Mouse (Mus musculus) liver, embryonic 14.5 days (tissue): ENCODE data around the gene Lgals9. TPM values are rescaled to one million over a fixed set of nuclear protein-coding genes. Genes with fewer than 3 reads are reported as not detected.

ENCODE experiments used
- ATAC-seq: fragments of 200-750 bp; cut with Nextera tagmentation; 2 replicates; pipeline ENCODE4 v1.8.0; 2017; ENCODE audit warnings: moderate number of reproducible peaks, mild to moderate bottlenecking, moderate library complexity; ENCODE audit not compliant: insufficient read depth
- DNase-seq, 3 experiments: peaks; one replicate each; pipeline ENCODE4 v3.0.0-alpha.2; 2012 to 2013; ENCODE audit warnings: low read depth in 3 of 3, low spot score in 3 of 3
- H3K27ac ChIP-seq: fragments of 300-500 bp; sonication (generic); 2 replicates; pipeline ENCODE4 v1.5.1; 2014; ENCODE audit warnings: moderate library complexity, mild to moderate bottlenecking, control low read depth, inconsistent platforms
- H3K27me3 ChIP-seq: fragments of 300-500 bp; sonication (generic); 2 replicates; pipeline ENCODE4 v1.6.1; 2014; ENCODE audit warnings: mild to moderate bottlenecking, low read length, moderate library complexity; ENCODE audit not compliant: control insufficient read depth, insufficient read depth
- H3K36me3 ChIP-seq: fragments of 300-500 bp; sonication (generic); replicated peaks from 2 replicates; pipeline ENCODE4 v1.6.1; 2014; ENCODE audit warnings: low read depth; ENCODE audit not compliant: control insufficient read depth, insufficient read depth
- H3K4me1 ChIP-seq, 2 experiments: fragments of 200-500 bp in 1 of 2; fragments of 300-500 bp in 1 of 2; sonication (generic) in 1 of 2; replicated peaks; 2 replicates each; pipeline ENCODE4 v1.6.1; 2012 to 2014; ENCODE audit warnings: antibody characterized with exemption in 1 of 2, inconsistent platforms in 1 of 2, low read length in 1 of 2; ENCODE audit not compliant: control insufficient read depth in 2 of 2, insufficient read depth in 2 of 2
- H3K4me2 ChIP-seq: fragments of 300-500 bp; sonication (generic); 2 replicates; pipeline ENCODE4 v1.6.1; 2014; ENCODE audit warnings: low read depth, mild to moderate bottlenecking, control low read depth, moderate library complexity
- H3K4me3 ChIP-seq, 2 experiments: fragments of 200-500 bp in 1 of 2; fragments of 300-500 bp in 1 of 2; sonication (generic) in 1 of 2; 2 replicates each; pipeline ENCODE4 v1.5.1; 2012 to 2014; ENCODE audit warnings: low read depth in 2 of 2, low read length in 2 of 2, mild to moderate bottlenecking in 2 of 2, control low read depth in 1 of 2, inconsistent platforms in 1 of 2, moderate library complexity in 1 of 2; ENCODE audit not compliant: insufficient read depth in 1 of 2
- H3K9ac ChIP-seq: fragments of 300-500 bp; sonication (generic); replicated peaks from 2 replicates; pipeline ENCODE4 v1.6.1; 2014; ENCODE audit warnings: mild to moderate bottlenecking, control low read depth, moderate library complexity
- H3K9me3 ChIP-seq: fragments of 300-500 bp; sonication (generic); 2 replicates; pipeline ENCODE4 v1.6.1; 2016; ENCODE audit warnings: low read length, mixed read lengths; ENCODE audit not compliant: control insufficient read depth
- CTCF ChIP-seq: IDR thresholded peaks from 2 replicates; pipeline ENCODE4 v1.5.1; 2016; ENCODE audit warnings: antibody characterized with exemption, low read depth, control low read depth
- EP300 ChIP-seq: IDR thresholded peaks from 2 replicates; pipeline ENCODE4 v1.6.1; 2016; ENCODE audit warnings: antibody characterized with exemption, low read depth
- WGBS: fragments of 180-500 bp; shearing (Covaris S2); extraction: QIAGEN DNeasy Blood & Tissue Kit; methylation state at CpG from one replicate; pipeline ENCODE4 v1.1.7; 2014; ENCODE audit not compliant: insufficient replicate concordance; 5-methylcytosine and 5-hydroxymethylcytosine counted together
- polyA plus RNA-seq, 2 experiments: library from polyadenylated mRNA; depleted of rRNA in 1 of 2; stranded (reverse) in 1 of 2; unstranded in 1 of 2; fragments of >200 nt; fragmentation: Nextera tagmentation in 1 of 2; extraction: Ambion mirVana in 1 of 2; gene quantifications; 2 replicates each; pipeline versions ENCODE4 v1.2.1 to v1.2.3; 2012 to 2014

Gene Lgals9
- polyA plus RNA-seq, 2 experiments: 58.5 to 93.6 TPM

DNA sequence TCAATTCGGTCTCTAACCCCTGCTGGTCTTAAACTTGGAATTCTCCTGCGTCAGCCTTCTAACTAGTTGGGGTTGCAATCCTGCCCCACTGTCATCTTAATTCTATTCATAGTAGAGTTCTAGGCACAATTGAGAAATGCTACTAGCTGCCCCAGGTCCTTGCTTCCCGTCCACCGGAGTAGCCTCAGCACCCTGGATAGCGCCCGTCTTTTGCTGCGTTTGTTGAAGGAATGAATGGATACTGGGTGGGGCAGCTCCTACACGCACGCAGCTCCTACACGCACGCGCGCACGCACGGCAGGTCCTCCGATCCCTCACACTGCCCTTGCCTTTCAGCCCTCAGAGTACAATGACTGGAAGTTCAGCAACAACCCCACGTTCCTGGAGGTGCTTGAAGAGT lies 32.3 kb downstream of the Lgals9 start:
- WGBS: 6% methylated on average over 17 of the region's 17 CpGs
- DNase-seq: peak in 2 of 3 experiments; percentile 15 to 22
- Histone ChIP-seq H3K36me3 (no peaks in the 10 kb centered on the region), H3K27me3 (peaks cover 8% of the 10 kb centered on the region), H3K4me1 (no peaks in the 10 kb centered on the region), H3K4me2 (no peak overlapping the region), H3K4me3 (no peak overlapping the region), H3K9ac (no peak overlapping the region), H3K9me3 (no peaks in the 10 kb centered on the region), H3K27ac (no peak overlapping the region)
- TF ChIP-seq CTCF: no peak
- no peak for TF ChIP-seq EP300
- ATAC-seq: no peak

DNA sequence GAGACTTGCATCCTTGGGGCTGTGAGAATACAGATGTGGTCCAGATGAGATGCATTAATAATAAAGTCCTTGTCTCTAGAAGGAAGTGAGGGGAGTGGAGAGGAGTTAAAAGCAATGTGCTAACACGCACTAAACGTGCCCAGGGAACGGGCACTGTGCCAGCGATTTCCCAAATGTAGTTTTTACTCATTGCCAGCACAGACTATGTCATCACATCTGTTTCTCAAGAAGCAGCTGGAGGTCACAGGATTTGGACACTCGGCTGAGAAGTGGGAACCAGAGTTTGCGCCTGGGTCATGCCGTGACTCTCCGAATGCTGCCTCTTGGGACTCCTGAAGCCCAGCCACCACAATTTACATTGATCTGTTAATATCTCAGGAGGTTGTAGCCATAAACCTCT lies 34.4 kb downstream of the Lgals9 start:
- H3K9me3 ChIP-seq: no peaks in the 10 kb centered on the region
- no peak overlapping the region for H3K4me3 ChIP-seq
- 62% methylated on average over 8 of the region's 8 CpGs for WGBS
- H3K9ac ChIP-seq: no peak overlapping the region
- peaks cover 8% of the 10 kb centered on the region for H3K27me3 ChIP-seq
- ATAC-seq (no peak), DNase-seq (no peak)
- H3K36me3 ChIP-seq: no peaks in the 10 kb centered on the region
- H3K4me2 ChIP-seq: no peak overlapping the region
- H3K27ac ChIP-seq: no peak overlapping the region
- H3K4me1 ChIP-seq: no peaks in the 10 kb centered on the region
- TF ChIP-seq EP300 (no peak), CTCF (no peak)

GRCm38 (mm10) chr11:78943083-78943482 lies 41.7 kb downstream of the Lgals9 start:
- Histone ChIP-seq H3K4me1 (no peaks in the 10 kb centered on the region), H3K27me3 (no peaks in the 10 kb centered on the region), H3K9ac (no peak overlapping the region), H3K9me3 (no peaks in the 10 kb centered on the region), H3K4me2 (no peak overlapping the region), H3K27ac (no peak overlapping the region), H3K36me3 (no peaks in the 10 kb centered on the region), H3K4me3 (no peak overlapping the region)
- TF ChIP-seq EP300 (no peak), CTCF (no peak)
- no peak for DNase-seq
- 59% methylated on average over 1 of the region's 1 CpGs for WGBS
- no peak for ATAC-seq

GRCm38 (mm10) chr11:78935178-78935577 lies 49.6 kb downstream of the Lgals9 start:
- Histone ChIP-seq H3K36me3 (no peaks in the 10 kb centered on the region), H3K27me3 (no peaks in the 10 kb centered on the region), H3K27ac (no peak overlapping the region), H3K9ac (no peak overlapping the region), H3K4me2 (no peak overlapping the region), H3K4me1 (no peaks in the 10 kb centered on the region), H3K4me3 (no peak overlapping the region), H3K9me3 (no peaks in the 10 kb centered on the region)
- WGBS: 33% methylated on average over 6 of the region's 6 CpGs
- TF ChIP-seq CTCF: no peak
- no peak for TF ChIP-seq EP300
- ATAC-seq (no peak), DNase-seq (no peak)

GRCm38 (mm10) chr11:78934727-78935126 lies 50.0 kb downstream of the Lgals9 start:
- H3K4me2 ChIP-seq: no peak overlapping the region

More at GRCm38 (mm10) chr11:78934727-78935126, 50.0 kb downstream of the Lgals9 start:
- H3K36me3 ChIP-seq: no peaks in the 10 kb centered on the region
- no peaks in the 10 kb centered on the region for H3K4me1 ChIP-seq
- no peak for ATAC-seq
- no peak for DNase-seq
- no peaks in the 10 kb centered on the region for H3K27me3 ChIP-seq
- H3K9ac ChIP-seq: no peak overlapping the region
- H3K27ac ChIP-seq: no peak overlapping the region
- H3K4me3 ChIP-seq: no peak overlapping the region
- H3K9me3 ChIP-seq: no peaks in the 10 kb centered on the region
- TF ChIP-seq CTCF (no peak), EP300 (no peak)
- 61% methylated on average over 4 of the region's 4 CpGs for WGBS
